Mouse (Mus musculus) liver, postnatal 0 days (tissue): ENCODE measurements at regions not wholly inside any gene's neighbourhood (a gene's known extent, or its start where the extent isn't known, plus 50 kb on each side); places are given as distances from the start of the nearest gene placed in this dataset.

Experiments
- ATAC-seq: fragments of 200-750 bp; cut with Nextera tagmentation; 2 replicates; pipeline ENCODE4 v1.8.0; 2017; ENCODE audit warnings: mild to moderate bottlenecking, moderate library complexity
- DNase-seq: peaks from one replicate; pipeline ENCODE4 v3.0.0-alpha.2; 2016
- H3K27ac ChIP-seq: fragments of 300-500 bp; sonication (generic); 2 replicates; pipeline ENCODE4 v1.5.1; 2014; ENCODE audit warnings: antibody characterized with exemption, moderate library complexity, mild to moderate bottlenecking, low read depth
- H3K27me3 ChIP-seq: fragments of 300-500 bp; sonication (generic); 2 replicates; pipeline ENCODE4 v1.6.1; 2014; ENCODE audit warnings: low read length, control low read depth, mixed read lengths; ENCODE audit not compliant: insufficient read depth
- H3K36me3 ChIP-seq: fragments of 300-500 bp; sonication (generic); replicated peaks from 2 replicates; pipeline ENCODE4 v1.6.1; 2014; ENCODE audit warnings: mild to moderate bottlenecking, control low read depth, low read length, moderate library complexity, mixed read lengths; ENCODE audit not compliant: insufficient read depth
- H3K4me1 ChIP-seq: fragments of 300-500 bp; sonication (generic); 2 replicates; pipeline ENCODE4 v1.6.1; 2014; ENCODE audit warnings: antibody characterized with exemption, mild to moderate bottlenecking, control low read depth; ENCODE audit not compliant: insufficient read depth
- H3K4me2 ChIP-seq: fragments of 300-500 bp; sonication (generic); 2 replicates; pipeline ENCODE4 v1.6.1; 2014; ENCODE audit warnings: low read depth, mild to moderate bottlenecking, low read length, moderate library complexity, mixed read lengths
- H3K4me3 ChIP-seq: fragments of 300-500 bp; sonication (generic); 2 replicates; pipeline ENCODE4 v1.5.1; 2014; ENCODE audit warnings: low read depth, low read length
- H3K9ac ChIP-seq: fragments of 300-500 bp; sonication (generic); replicated peaks from 2 replicates; pipeline ENCODE4 v1.6.1; 2014; ENCODE audit warnings: mild to moderate bottlenecking, moderate library complexity
- H3K9me3 ChIP-seq: fragments of 300-500 bp; sonication (generic); 2 replicates; pipeline ENCODE4 v1.6.1; 2016; ENCODE audit warnings: mild to moderate bottlenecking, control low read depth, low read length, mixed read lengths
- CTCF ChIP-seq: sonication (generic); IDR thresholded peaks from 2 replicates; pipeline ENCODE4 v1.5.1; 2016; ENCODE audit warnings: antibody characterized with exemption, low read depth
- EP300 ChIP-seq: IDR thresholded peaks from 2 replicates; pipeline ENCODE4 v1.6.1; 2016; ENCODE audit warnings: antibody characterized with exemption, low read depth, mild to moderate bottlenecking
- WGBS: fragments of 180-500 bp; shearing (Covaris S2); extraction: QIAGEN DNeasy Blood & Tissue Kit; methylation state at CpG from one replicate; pipeline ENCODE4 v1.1.7; 2014; ENCODE audit not compliant: insufficient replicate concordance; 5-methylcytosine and 5-hydroxymethylcytosine counted together

- Histone ChIP-seq H3K36me3 (no peaks in the 10 kb centered on the region), H3K4me1 (no peaks in the 10 kb centered on the region), H3K27me3 (no peaks in the 10 kb centered on the region), H3K4me3 (no peak overlapping the region), H3K9ac (no peak overlapping the region), H3K27ac (no peak overlapping the region), H3K9me3 (no peaks in the 10 kb centered on the region), H3K4me2 (no peak overlapping the region)
- WGBS = 17% methylated on average over 7 of the region's 7 CpGs
- ATAC-seq (no peak), DNase-seq (no peak)
- TF ChIP-seq CTCF (no peak), EP300 (no peak)
Observed at GRCm38 (mm10) chr16:42575517-42575946, 235.1 kb upstream of the Gap43 start.

- H3K4me2 ChIP-seq = no peak overlapping the region
- no peak overlapping the region for H3K4me3 ChIP-seq
- DNase-seq (no peak), ATAC-seq (no peak)
- no peaks in the 10 kb centered on the region for H3K36me3 ChIP-seq
- no peaks in the 10 kb centered on the region for H3K4me1 ChIP-seq
- no peak overlapping the region for H3K9ac ChIP-seq
- H3K9me3 ChIP-seq = no peaks in the 10 kb centered on the region
- no peaks in the 10 kb centered on the region for H3K27me3 ChIP-seq
- WGBS = 57% methylated on average over 1 of the region's 1 CpGs
- H3K27ac ChIP-seq = no peak overlapping the region
- TF ChIP-seq CTCF = no peak
Observed at GRCm38 (mm10) chr16:42574978-42575377, 234.5 kb upstream of the Gap43 start.

GRCm38 (mm10) chr16:42570246-42570996 lies 230.0 kb upstream of the Gap43 start:
- H3K4me3 ChIP-seq = no peak overlapping the region
- no peak overlapping the region for H3K9ac ChIP-seq
- H3K36me3 ChIP-seq = no peaks in the 10 kb centered on the region
- no peak for DNase-seq
- 69% methylated on average over 6 of the region's 6 CpGs for WGBS
- H3K27ac ChIP-seq = no peak overlapping the region
- no peaks in the 10 kb centered on the region for H3K4me1 ChIP-seq
- TF ChIP-seq CTCF (no peak), EP300 (no peak)
- ATAC-seq = no peak
- no peaks in the 10 kb centered on the region for H3K27me3 ChIP-seq
- H3K9me3 ChIP-seq = no peaks in the 10 kb centered on the region
- H3K4me2 ChIP-seq = no peak overlapping the region

- TF ChIP-seq EP300 = no peak
- TF ChIP-seq CTCF = no peak
- DNase-seq (no peak), ATAC-seq (no peak)
- H3K9me3 ChIP-seq = no peaks in the 10 kb centered on the region
- H3K4me2 ChIP-seq = no peak overlapping the region
- WGBS = 73% methylated on average over 2 of the region's 2 CpGs
- H3K4me3 ChIP-seq = no peak overlapping the region
- H3K27ac ChIP-seq = no peak overlapping the region
- H3K36me3 ChIP-seq = no peaks in the 10 kb centered on the region
- H3K4me1 ChIP-seq = no peaks in the 10 kb centered on the region
- H3K27me3 ChIP-seq = no peaks in the 10 kb centered on the region
- no peak overlapping the region for H3K9ac ChIP-seq
Observed at GRCm38 (mm10) chr16:42569335-42569734, 228.9 kb upstream of the Gap43 start.

GRCm38 (mm10) chr16:42549591-42549990 lies 209.1 kb upstream of the Gap43 start:
- WGBS = 71% methylated on average over 1 of the region's 1 CpGs
- ATAC-seq = no peak
- no peak overlapping the region for H3K9ac ChIP-seq
- H3K9me3 ChIP-seq = no peaks in the 10 kb centered on the region
- H3K4me3 ChIP-seq = no peak overlapping the region
- H3K36me3 ChIP-seq = no peaks in the 10 kb centered on the region
- H3K4me1 ChIP-seq = no peaks in the 10 kb centered on the region
- no peaks in the 10 kb centered on the region for H3K27me3 ChIP-seq
- no peak for DNase-seq
- no peak overlapping the region for H3K4me2 ChIP-seq
- no peak overlapping the region for H3K27ac ChIP-seq
- no peak for TF ChIP-seq CTCF
- TF ChIP-seq EP300 = no peak

GRCm38 (mm10) chr16:42546229-42547163 lies 206.0 kb upstream of the Gap43 start:
- no peak overlapping the region for H3K9ac ChIP-seq
- no peaks in the 10 kb centered on the region for H3K36me3 ChIP-seq
- no peak for DNase-seq
- no peaks in the 10 kb centered on the region for H3K4me1 ChIP-seq
- ATAC-seq = no peak
- WGBS = 66% methylated on average over 14 of the region's 14 CpGs
- H3K27me3 ChIP-seq = no peaks in the 10 kb centered on the region
- H3K9me3 ChIP-seq = no peaks in the 10 kb centered on the region
- H3K27ac ChIP-seq = no peak overlapping the region
- H3K4me3 ChIP-seq = no peak overlapping the region
- no peak overlapping the region for H3K4me2 ChIP-seq
- TF ChIP-seq CTCF (no peak), EP300 (no peak)
